Mouse (Mus musculus) adrenal gland, postnatal 36 days (tissue): ENCODE results near the gene Fam131a. TPM values are rescaled to one million over a fixed set of nuclear protein-coding genes. Genes with fewer than 3 reads are reported as not detected.
"Not testable (repeated sequence)": the region's sequence is repeated elsewhere in the genome, so short reads cannot be mapped to it uniquely, and the experiment has no call there.

Source experiments
- DNase-seq, 2 experiments: peaks; one replicate each; pipeline ENCODE4 v3.0.0; 2021; ENCODE audit warnings: mixed read lengths in 1 of 2
- long read RNA-seq, 2 experiments: library from polyadenylated mRNA; stranded (forward); transcript quantifications; one replicate each; pipeline ENCODE4 v2.0.0; 2021; ENCODE audit warnings: borderline sequencing depth in 2 of 2
- total RNA-seq, 2 experiments: library from RNA; stranded (reverse); gene quantifications; 2 replicates each; pipeline ENCODE4 v1.2.3; 2021

Fam131a gene
- total RNA-seq: 10 to 100 TPM; 13.5 to 15.0 TPM
- long read RNA-seq, experiment 1, partial matches to known transcripts: 2 of 10 reads
- long read RNA-seq, experiment 1, other reads (novel, unspliced or antisense): 7 of 10 reads
- long read RNA-seq, experiment 2: 0 reads

DNA sequence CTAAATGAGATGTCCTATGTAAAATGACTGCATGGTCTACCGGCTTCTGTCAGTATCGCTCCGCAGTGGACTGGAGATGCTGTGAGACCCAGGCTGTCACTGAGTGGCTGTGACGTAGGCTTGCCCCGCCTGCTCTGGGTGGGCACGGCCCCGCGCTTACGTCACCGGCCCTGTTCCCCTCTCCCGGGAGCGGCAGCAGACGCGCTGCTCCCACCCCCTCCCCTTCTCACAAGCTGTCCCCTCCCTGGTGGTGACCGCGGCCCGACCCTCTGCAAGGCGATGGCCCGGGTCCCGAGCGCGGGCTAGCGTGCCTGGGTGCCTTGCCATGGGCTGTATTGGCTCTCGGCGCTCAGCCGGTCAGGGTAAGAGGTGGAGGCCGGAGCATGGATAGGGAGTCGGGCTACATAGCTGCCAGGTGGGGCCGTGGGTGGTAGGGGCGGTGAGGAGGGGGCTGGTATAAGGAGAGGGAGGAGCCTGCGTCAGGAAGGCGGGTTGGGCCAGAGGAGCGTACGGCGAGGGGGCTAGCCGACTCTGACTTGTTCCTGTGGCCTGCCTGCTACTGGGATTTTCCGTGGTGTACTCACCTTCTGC, at the start of gene Fam131a:
Gene Fam131a, plus strand, starts transcription at position 131 of the 591 bp plus-strand sequence.
- DNase-seq: peak; percentile 95 to 96

DNA sequence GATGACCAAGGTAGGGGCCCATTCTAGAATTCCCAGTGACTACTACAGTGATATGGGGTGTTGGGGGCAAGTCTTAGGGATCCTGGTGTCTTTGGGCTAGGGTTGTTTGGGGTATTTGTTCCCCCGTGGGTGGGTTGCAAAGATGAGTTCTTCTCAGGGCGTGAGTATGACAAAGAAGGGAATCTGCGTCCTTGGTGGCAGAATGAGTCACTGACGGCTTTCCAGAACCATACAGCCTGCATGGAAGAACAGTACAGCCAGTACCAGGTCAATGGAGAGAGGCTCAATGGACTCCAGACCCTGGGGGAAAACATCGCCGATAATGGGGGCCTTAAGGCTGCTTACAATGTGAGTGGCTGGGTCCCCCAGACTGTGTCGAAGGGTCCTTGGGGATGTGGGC, 49.1 kb upstream of the Fam131a start:
- DNase-seq: peak; percentile 59 to 61

DNA sequence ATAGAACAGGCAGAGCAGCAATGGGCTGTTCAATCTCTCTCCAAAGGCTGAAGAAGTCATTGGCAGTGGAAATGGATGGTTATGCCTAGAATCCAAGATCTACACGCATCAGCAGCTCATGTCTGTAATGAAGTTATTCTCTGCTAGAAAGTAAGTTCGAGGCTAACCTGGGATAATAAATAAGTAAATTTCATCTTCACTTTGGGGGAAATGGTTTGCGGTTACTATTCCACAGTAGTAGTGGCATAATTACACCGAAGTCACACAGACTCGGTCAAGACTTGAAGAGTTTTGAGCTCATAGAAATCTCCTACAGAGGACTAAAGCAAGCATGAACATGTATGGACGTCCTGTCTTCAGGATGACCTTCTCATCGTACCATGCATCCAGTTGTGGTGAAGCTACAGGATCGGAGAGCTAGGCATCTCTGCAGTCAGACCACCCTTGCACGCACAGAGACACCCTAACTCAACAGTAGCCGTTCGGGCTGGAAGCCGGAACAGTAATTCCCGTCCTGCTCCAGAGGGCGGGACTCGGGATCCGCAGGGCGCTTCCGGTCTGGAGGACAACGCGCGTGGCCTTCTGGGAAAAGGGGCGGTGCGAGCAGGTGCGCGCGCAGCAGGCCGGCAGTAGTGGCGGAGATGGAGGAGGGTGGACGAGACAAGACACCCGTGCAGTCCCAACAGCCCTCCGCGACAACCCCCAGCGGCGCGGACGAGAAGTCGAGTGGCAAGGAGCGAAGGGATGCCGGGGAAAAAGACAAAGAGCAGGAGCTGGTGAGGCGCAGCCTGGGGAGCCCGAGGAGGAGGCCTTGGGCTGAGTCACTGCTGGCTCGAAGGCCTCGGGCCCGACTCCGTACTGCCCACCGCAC, 41.7 kb upstream of the Fam131a start, which contains the start of gene Psmd2:
Gene Psmd2, plus strand, starts transcription at position 577 of the 871 bp plus-strand sequence.
- peak; percentile 98 to 99 for DNase-seq

DNA sequence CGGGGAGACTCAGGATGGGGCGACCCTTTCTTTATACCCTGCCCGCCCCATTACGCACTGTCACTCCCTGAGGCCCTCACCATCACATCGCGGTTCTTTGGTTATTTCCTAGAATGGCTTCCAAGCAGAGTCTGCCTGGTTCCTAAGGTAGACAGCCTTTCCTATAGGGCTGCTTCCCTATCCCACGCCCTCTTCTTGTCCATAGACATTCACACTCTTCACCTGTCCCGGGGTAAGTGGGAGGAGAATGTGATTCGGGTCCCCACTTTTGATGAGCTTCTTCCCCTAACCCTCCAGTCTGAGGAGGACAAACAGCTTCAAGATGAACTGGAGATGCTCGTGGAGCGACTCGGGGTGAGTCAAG, 41.1 kb upstream of the Fam131a start:
- no peak for DNase-seq

DNA sequence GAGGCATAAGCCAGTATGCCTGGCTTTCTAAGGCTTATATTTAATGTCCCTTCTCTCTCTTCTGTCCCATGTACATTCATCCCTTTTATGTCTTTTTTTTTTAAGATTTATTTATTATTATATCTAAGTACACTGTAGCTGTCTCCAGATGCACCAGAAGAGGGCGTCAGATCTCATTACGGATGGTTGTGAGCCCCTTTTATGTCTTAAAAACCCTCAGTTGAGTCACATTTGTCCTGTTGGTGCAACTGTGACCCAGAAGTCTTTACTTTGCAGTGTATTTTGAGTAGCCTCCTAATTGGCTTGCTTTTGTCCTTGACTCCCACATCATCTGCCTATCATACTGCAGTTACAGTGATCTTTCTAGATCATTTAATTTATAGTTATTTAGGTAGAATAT, 39.7 kb upstream of the Fam131a start:
- DNase-seq: no peak

DNA sequence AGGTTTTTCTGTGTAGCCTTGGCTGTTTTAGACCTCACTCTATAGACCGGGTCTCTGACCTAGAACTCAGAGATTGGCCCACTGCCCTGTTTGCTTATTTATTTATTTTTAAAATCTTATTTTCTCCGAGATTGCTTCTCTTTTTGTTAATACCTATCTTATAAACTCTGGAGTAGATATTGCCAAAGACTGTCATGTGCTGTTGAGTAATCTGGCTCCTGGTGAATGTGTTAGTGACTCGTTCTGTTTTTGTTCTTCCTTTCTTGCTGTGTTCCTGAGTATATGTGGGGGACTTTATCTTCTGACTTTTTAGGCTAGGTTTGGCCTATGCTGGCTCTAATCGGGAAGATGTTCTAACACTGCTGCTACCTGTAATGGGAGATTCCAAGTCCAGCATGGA, 35.4 kb upstream of the Fam131a start:
- no peak for DNase-seq

DNA sequence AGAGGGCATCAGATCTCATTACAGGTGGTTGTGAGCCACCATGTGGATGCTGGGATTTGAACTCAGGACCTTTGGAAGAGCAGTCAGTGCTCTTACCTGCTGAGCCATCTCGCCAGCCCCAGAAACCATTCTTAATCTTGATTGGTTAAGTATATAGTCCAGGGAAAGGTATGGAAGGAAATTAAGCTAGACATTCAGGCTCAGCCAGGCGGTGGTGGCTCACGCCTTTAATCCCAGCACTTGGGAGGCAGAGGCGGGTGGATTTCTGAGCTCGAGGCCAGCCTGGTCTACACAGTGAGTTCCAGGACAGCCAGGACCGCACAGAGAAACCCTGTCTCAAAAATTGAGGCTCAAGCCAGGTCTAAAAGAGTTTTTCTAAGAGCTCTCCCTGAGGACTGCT, 25.0 kb upstream of the Fam131a start, which contains the start of gene Eif4g1:
Gene Eif4g1, plus strand, starts transcription at position 301 of the 400 bp plus-strand sequence.
- DNase-seq: not testable (repeated sequence)

DNA sequence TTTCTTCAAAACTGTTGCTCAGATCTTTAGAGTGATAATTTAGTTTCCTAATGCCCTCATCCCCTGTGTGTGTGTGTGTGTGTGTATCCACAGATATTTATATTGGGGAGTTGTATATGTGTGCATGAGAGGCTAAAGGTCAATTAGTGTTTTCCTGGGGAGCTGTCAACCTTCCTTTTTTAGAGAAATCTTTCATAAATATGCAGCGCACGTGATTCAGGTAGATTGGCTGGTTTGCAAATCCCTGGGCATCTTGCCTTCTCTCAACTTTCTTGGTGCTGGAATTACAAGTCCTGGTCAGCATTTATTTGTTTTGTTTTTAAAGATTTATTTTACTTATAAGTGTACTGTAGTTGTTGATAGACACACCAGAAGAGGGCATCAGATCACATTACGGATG, 22.8 kb upstream of the Fam131a start:
- DNase-seq: no peak

DNA sequence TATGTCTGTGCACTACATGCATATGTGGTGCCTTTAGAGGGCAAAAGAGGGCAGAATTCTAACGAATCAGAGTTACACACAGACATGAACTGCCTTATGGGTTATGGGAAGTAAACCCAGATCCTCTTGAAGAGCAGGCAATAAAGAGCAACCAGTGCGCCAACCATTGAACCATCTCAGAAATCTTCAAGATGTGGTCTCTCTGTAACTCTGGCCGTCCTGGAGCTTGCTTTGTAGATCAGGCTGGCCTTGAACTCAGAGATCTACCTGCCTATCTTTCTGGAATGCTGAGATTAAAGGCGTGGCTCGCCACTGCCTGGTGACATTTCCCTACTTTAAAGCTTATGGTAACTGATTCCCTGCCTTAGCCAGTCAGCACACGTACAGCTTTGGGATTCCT, 21.2 kb upstream of the Fam131a start:
- DNase-seq: no peak

DNA sequence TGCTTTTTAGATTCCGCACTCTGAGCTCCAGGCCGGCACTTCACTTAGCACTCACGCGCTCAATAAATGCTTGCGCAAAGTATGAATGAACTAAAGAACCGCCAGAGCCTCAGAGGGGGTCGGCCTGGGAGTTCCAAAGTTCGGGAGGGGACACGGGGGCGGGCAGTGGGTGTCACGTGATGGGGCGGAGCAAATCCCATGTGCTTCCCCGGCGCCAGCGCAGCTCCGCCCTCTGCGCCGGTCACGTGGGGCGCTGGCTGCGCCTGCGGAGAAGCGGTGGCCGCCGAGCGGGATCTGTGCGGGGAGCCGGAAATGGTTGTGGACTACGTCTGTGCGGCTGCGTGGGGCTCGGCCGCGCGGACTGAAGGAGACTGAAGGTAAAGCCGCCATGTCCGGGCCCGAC, 20.5 kb upstream of the Fam131a start:
- DNase-seq: peak; percentile 97 to 98

DNA sequence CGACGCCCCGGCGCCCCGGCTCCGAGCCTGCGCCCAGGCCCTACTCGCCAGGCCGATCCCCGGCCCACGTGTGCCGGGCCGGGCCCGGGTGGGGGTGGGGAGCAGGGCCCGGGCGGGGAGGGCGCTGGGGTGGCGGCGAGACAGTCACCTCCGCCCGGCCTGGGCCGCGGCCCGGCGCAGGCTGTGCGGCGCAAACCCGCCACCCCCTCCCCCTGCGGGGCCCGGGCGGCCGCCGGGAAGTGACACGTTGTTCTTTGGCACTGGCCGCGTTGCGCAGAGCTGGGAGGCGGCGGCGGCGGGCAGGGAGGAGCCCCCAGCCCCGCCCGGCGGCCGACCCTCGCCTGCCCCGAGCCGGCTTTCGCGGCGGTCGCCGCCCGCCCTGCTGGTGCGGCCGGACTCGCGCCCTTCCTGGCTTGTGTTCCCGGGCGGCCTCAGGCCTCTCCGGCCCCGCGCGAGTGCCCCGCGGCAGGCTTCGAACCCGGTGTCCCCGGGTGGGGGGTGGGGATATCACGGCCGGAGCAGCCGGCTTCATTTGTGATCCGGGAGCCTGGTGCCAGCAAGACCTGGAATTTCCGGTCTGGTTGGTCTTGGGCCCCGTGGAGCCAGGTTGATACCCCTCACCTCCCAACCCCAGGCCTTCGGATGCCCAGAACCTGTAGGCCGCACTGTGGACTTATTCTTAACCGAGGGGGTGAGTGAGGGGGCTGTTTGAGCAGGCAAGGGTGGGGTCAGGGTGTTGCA, 19.9 kb upstream of the Fam131a start:
- peak; percentile 72 to 83 for DNase-seq

DNA sequence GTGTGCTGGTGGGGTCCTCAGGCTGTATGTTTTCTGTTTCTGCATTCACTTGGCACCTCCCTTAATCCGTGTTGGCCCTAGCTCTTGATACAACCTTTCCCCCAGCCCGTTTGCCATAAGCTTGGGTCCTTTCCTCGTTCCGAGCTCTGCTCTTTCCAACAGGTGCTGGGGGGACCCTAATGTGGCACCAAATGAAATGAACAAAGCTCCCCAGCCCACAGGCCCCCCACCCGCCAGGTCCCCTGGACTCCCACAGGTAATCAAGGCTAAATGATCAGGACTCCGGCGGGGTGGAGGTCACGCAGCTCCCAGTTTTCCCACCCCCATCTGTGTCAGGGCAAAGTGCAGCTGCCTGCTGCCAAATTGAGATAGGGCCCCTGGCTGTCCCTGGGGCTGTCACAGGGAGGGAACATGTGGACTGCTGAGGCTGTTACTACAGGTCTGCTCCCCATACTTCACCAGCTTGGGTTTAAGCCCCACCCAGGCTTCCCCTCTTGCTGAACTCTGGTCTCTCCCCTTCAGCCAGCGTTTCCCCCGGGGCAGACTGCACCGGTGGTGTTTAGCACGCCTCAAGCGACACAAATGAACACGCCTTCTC, 19.2 kb upstream of the Fam131a start:
- peak; percentile 63 for DNase-seq

DNA sequence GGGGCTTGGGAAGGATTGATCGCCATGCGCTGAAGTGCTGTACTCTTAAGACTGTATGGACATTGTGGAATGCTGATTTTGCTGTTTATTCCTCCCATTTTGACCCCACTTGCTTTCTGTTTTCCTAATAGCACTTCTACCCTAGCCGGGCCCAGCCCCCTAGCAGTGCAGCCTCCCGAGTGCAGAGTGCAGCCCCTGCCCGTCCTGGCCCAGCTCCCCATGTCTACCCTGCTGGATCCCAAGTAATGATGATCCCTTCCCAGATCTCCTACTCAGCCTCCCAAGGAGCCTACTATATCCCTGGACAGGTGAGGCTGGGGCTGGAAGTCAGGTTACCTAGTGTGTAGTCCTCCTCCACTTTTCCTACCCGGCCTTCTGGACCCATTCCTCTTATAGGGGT, 17.8 kb upstream of the Fam131a start:
- no peak for DNase-seq

DNA sequence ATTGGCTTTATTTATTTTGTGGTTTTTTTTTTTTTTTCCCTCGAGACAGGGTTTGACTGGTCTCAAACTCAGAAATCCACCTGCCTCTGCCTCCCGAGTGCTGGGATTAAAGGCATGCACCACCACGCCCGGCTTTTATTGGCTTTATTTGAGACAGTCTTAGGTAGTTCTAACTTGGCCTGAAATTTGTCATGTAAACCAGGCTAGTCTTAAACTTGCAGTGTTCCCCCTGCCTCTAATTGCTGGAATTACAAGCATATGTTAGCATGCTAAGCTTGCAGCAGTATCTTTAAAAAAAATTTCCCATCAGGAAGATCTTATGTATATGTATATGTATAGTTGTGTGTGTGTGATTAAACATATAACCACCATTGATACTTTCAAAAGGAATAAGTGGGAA, 16.3 kb upstream of the Fam131a start:
- no peak for DNase-seq

DNA sequence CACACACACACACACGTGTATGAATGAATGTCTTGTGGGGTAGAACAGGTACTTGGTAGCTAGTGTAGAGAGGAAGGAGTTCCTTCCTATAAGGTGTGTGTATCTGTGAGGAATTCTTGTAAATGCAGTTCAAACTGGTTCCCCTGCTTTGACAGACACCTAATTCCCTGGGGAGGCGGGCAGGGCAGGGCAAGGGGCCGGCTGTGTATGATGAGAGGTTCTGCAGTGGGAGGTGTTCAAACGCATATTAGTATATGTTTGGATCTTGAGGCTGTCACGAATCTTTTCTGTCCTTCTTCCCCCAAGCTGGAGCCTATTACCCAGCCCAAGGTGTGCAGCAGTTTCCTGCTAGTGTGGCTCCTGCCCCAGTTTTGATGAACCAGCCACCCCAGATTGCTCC, 15.7 kb upstream of the Fam131a start:
- DNase-seq: no peak

DNA sequence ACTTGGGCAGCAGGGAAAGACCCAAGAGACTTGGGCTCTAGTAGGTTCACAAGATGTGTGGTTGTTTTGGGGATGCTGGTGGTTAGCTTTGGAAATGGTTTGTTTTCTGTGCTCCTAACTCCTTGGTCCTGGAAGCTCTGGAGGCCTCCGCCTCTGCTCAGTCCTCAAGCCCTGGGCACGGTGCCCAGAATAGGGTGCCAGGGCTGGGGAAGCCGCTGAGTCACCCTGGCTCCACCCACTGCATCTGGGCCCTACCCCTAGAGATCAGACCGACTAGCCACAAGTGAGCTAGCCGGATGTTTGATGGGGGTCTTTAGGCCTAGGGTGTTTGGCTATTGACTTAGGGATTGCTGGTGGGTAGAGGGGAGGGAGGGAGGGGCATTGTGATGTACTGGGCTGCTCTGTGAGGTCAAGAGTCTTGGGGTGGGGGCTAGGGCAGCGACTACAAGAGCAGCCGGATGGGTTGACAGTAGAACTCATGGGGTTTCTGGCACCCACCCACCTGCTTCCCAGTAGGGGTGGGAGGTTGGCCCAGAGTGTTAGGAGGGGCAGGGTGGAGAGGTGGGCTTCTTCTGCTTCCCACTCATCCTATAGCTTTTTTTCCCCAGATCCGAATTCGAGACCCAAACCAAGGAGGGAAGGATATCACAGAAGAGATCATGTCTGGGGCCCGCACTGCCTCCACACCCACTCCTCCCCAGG, 14.9 kb upstream of the Fam131a start:
- DNase-seq: peak; percentile 98

DNA sequence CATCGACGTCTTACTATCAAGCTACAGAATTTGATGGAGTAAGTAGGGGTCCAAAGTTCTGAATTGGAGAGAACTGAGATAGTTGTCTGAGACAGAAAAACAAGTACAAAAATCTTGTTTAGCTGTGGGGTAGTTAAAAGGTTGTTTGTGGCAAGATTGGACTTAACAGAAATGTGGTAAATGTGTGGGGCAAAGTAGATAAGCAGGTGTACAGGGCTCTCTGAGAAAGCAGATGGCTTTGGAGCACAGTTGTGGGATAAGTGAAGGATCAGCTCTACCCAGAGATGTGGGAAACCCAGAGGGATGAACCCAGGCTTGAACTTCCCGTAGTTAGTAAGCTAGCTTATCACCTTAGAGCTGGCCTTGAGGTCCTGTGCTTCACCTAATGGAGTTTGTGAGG, 2.3 kb upstream of the Fam131a start:
- no peak for DNase-seq

DNA sequence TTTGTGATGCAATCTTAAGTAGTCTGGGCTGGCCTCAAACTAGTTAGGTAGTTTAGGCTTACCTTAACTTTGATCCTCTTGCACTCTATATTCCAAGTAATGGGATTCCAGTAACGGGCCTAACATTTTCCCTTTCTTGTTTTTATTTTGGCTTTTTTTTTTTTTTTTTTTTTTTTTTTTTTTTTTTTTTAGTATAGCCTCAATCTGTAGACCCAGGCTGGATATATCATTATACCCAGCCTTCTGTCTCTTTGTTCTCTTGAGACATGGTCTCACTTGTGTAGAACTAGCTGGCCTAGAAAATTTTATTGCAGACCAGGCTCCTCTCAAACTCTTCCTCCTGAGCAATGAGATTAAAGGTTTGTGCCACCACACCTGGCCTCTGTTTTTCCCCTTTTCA, 1.4 kb upstream of the Fam131a start:
- DNase-seq: no peak

DNA sequence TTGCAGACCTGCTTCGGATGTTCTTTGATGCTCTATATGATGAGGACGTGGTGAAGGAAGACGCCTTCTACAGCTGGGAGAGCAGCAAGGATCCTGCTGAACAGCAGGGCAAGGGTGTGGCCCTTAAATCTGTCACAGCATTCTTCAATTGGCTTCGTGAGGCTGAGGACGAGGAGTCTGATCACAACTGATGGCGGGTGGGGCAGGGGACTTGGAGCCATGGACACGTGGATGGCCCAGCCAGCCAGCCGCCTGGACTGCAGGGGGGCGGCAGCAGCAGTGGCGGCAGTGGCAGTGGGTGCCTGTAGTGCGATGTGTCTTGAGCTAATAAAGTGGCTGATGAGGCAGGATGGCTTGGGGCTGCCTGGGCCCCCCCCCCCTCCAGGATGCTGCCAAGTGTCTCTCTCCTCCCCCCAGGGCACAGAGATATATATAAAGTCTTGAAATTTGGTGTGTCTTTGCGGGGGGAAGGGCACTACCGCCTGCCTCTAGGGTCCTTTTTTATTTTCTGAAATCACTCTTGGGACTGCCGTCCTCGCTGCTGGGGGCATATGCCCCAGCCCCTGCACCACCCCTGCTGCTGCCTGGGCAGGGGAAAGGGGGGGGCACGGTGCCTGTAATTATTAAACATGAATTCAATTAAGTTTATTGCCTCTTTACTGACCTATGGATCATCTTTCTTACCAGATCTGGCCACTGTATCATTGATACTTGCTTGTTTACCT, 638 bp upstream of the Fam131a start:
- DNase-seq: no peak

DNA sequence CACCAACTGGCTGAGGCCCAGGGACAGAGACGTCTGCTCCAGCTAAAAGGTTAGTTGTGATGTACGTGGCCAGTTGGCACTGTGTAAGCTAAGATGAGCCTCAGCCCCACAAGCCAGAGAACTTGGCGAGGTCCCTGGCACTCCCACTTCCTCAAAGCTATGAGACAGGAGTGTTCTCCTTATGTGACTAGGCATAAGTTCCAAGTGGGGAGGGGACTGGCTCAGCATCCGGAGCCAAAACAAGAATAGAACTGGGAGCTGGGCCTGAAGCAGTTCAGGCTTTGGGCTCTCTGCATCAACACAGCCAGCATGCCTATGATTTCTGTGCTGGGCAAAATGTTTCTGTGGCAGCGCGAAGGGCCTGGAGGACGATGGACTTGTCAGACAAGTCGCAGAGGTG, 1.7 kb downstream of the Fam131a start:
- DNase-seq: no peak
